Mouse (Mus musculus) forebrain, embryonic 13.5 days (tissue): Measurements from ENCODE around the gene Cib1. TPM values are rescaled to one million over a fixed set of nuclear protein-coding genes. Genes with fewer than 3 reads are reported as not detected.

Source experiments
- ATAC-seq: fragments of 200-750 bp; cut with Nextera tagmentation; 2 replicates; pipeline ENCODE4 v1.8.0; 2017
- H3K27ac ChIP-seq: fragments of 300-500 bp; sonication (generic); 2 replicates; pipeline ENCODE4 v1.5.1; 2015; ENCODE audit warnings: inconsistent platforms, mild to moderate bottlenecking, moderate library complexity
- H3K27me3 ChIP-seq: fragments of 300-500 bp; sonication (generic); 2 replicates; pipeline ENCODE4 v1.6.1; 2015; ENCODE audit warnings: mild to moderate bottlenecking, inconsistent platforms
- H3K36me3 ChIP-seq: fragments of 300-500 bp; sonication (generic); 2 replicates; pipeline ENCODE4 v1.6.1; 2015; ENCODE audit warnings: mild to moderate bottlenecking, inconsistent platforms; ENCODE audit not compliant: poor library complexity, severe bottlenecking
- H3K4me1 ChIP-seq: fragments of 300-500 bp; sonication (generic); 2 replicates; pipeline ENCODE4 v1.6.1; 2015; ENCODE audit warnings: inconsistent platforms
- H3K4me2 ChIP-seq: fragments of 300-500 bp; sonication (generic); 2 replicates; pipeline ENCODE4 v1.6.1; 2015; ENCODE audit warnings: inconsistent platforms, mild to moderate bottlenecking, moderate library complexity
- H3K4me3 ChIP-seq: fragments of 300-500 bp; sonication (generic); 2 replicates; pipeline ENCODE4 v1.5.1; 2015; ENCODE audit warnings: mild to moderate bottlenecking, inconsistent platforms
- H3K9ac ChIP-seq: fragments of 300-500 bp; sonication (generic); 2 replicates; pipeline ENCODE4 v1.6.1; 2015; ENCODE audit warnings: mild to moderate bottlenecking, inconsistent platforms
- H3K9me3 ChIP-seq: fragments of 300-500 bp; sonication (generic); replicated peaks from 2 replicates; pipeline ENCODE4 v1.6.1; 2016; ENCODE audit warnings: inconsistent platforms
- WGBS: fragments of 180-500 bp; shearing (Covaris S2); methylation state at CpG from one replicate; pipeline ENCODE4 v1.1.7; 2015; 5-methylcytosine and 5-hydroxymethylcytosine counted together
- polyA plus RNA-seq: library from polyadenylated mRNA; unstranded; fragments of >200 nt; fragmentation: Nextera tagmentation; extraction: Ambion mirVana; gene quantifications from 2 replicates; pipeline ENCODE4 v1.2.1, GENCODE M21; 2015

Gene Cib1
- 34.4 and 37.8 TPM in 2 replicates for polyA plus RNA-seq

- ATAC-seq: peak; percentile 96
- H3K27me3 ChIP-seq: peaks cover 15% of the 10 kb centered on the region
- peak within 1 kb of the TSS; percentile 68 for H3K4me3 ChIP-seq
- H3K9ac ChIP-seq: peak within 1 kb of the TSS; percentile 77
- H3K9me3 ChIP-seq: no peaks in the 10 kb centered on the region
- H3K4me1 ChIP-seq: peaks cover 30% of the 10 kb centered on the region
- no peak within 1 kb of the TSS for H3K27ac ChIP-seq
- under 1% methylated on average over 54 of the region's 56 CpGs for WGBS
- peaks cover 8% of the 10 kb centered on the region; the same call in 1 of the 2 replicates for H3K36me3 ChIP-seq
- H3K4me2 ChIP-seq: peak within 1 kb of the TSS; percentile 83
Observed at GRCm38 (mm10) chr7:80232489-80233029, at the start of gene Cib1, which contains the start of gene Gdpgp1. TSS of gene Cib1 (minus strand) at chr7:80232813. TSS of gene Gdpgp1 (plus strand) at chr7:80232865.

GRCm38 (mm10) chr7:80281646-80282045 lies 49.0 kb upstream of the Cib1 start:
- Histone ChIP-seq H3K9me3 (no peaks in the 10 kb centered on the region), H3K4me1 (no peaks in the 10 kb centered on the region), H3K9ac (no peak overlapping the region), H3K27ac (no peak overlapping the region), H3K4me3 (no peak overlapping the region), H3K27me3 (no peaks in the 10 kb centered on the region), H3K4me2 (no peak overlapping the region), H3K36me3 (peaks cover 94% of the 10 kb centered on the region)
- ATAC-seq: no peak
- 88% methylated on average over 3 of the region's 3 CpGs for WGBS

- peaks cover 94% of the 10 kb centered on the region for H3K36me3 ChIP-seq
- no peak for ATAC-seq
- H3K9ac ChIP-seq: no peak overlapping the region
- H3K4me3 ChIP-seq: no peak overlapping the region
- H3K4me1 ChIP-seq: no peaks in the 10 kb centered on the region
- no peak overlapping the region for H3K27ac ChIP-seq
- no peaks in the 10 kb centered on the region for H3K27me3 ChIP-seq
- H3K4me2 ChIP-seq: no peak overlapping the region
- 80% methylated on average over 2 of the region's 2 CpGs for WGBS
- H3K9me3 ChIP-seq: no peaks in the 10 kb centered on the region
Observed at GRCm38 (mm10) chr7:80280998-80281397, 48.4 kb upstream of the Cib1 start.

- H3K4me1 ChIP-seq: no peaks in the 10 kb centered on the region
- WGBS: 85% methylated on average over 10 of the region's 10 CpGs
- no peak for ATAC-seq
- H3K4me2 ChIP-seq: no peak overlapping the region
- peaks cover 92% of the 10 kb centered on the region for H3K36me3 ChIP-seq
- peaks cover 4% of the 10 kb centered on the region; the same call in 1 of the 2 replicates for H3K9me3 ChIP-seq
- no peaks in the 10 kb centered on the region for H3K27me3 ChIP-seq
- no peak overlapping the region for H3K27ac ChIP-seq
- no peak overlapping the region for H3K4me3 ChIP-seq
- H3K9ac ChIP-seq: no peak overlapping the region
Observed at GRCm38 (mm10) chr7:80280032-80280431, 47.4 kb upstream of the Cib1 start.

GRCm38 (mm10) chr7:80276374-80276773 lies 43.8 kb upstream of the Cib1 start:
- Histone ChIP-seq H3K36me3 (peaks cover 86% of the 10 kb centered on the region), H3K27me3 (no peaks in the 10 kb centered on the region), H3K27ac (no peak overlapping the region), H3K4me2 (no peak overlapping the region), H3K9ac (no peak overlapping the region), H3K9me3 (peaks cover 16% of the 10 kb centered on the region), H3K4me3 (no peak overlapping the region), H3K4me1 (0 out of 2 replicates have a peak, but pooled peaks cover 2% of the 10 kb centered on the region)
- no peak for ATAC-seq
- WGBS: 97% methylated on average over 4 of the region's 4 CpGs

GRCm38 (mm10) chr7:80273456-80273855 lies 40.8 kb upstream of the Cib1 start:
- Histone ChIP-seq H3K27me3 (no peaks in the 10 kb centered on the region), H3K9me3 (peaks cover 16% of the 10 kb centered on the region), H3K36me3 (peaks cover 58% of the 10 kb centered on the region), H3K4me2 (no peak overlapping the region), H3K9ac (no peak overlapping the region), H3K4me3 (no peak overlapping the region), H3K27ac (no peak overlapping the region), H3K4me1 (peaks cover 24% of the 10 kb centered on the region)
- ATAC-seq: no peak
- 89% methylated on average over 2 of the region's 2 CpGs for whole genome bisulfite sequencing

GRCm38 (mm10) chr7:80269751-80270255 lies 37.2 kb upstream of the Cib1 start:
- peaks cover 49% of the 10 kb centered on the region for H3K36me3 ChIP-seq
- peaks cover 24% of the 10 kb centered on the region for H3K4me1 ChIP-seq
- H3K4me3 ChIP-seq: peak overlapping the region; percentile 80
- H3K4me2 ChIP-seq: peak overlapping the region; percentile 91
- H3K27me3 ChIP-seq: no peaks in the 10 kb centered on the region
- H3K9ac ChIP-seq: peak overlapping the region; percentile 80
- peaks cover 9% of the 10 kb centered on the region for H3K9me3 ChIP-seq
- no peak for ATAC-seq
- H3K27ac ChIP-seq: peak overlapping the region; percentile 65
- under 1% methylated on average over 23 of the region's 23 CpGs for WGBS

GRCm38 (mm10) chr7:80268897-80269750 lies 36.5 kb upstream of the Cib1 start, which contains the start of gene Vps33b:
TSS of gene Vps33b (plus strand) at chr7:80269649.
- H3K36me3 ChIP-seq: peaks cover 49% of the 10 kb centered on the region

GRCm38 (mm10) chr7:80267764-80268163 lies 35.2 kb upstream of the Cib1 start:
- H3K36me3 ChIP-seq: peaks cover 39% of the 10 kb centered on the region
- ATAC-seq: no peak
- H3K27ac ChIP-seq: no peak overlapping the region
- WGBS: 92% methylated on average over 1 of the region's 1 CpGs
- no peaks in the 10 kb centered on the region for H3K9me3 ChIP-seq
- no peaks in the 10 kb centered on the region for H3K27me3 ChIP-seq
- no peak overlapping the region for H3K4me3 ChIP-seq
- H3K4me1 ChIP-seq: peaks cover 24% of the 10 kb centered on the region
- no peak overlapping the region for H3K9ac ChIP-seq
- no peak overlapping the region for H3K4me2 ChIP-seq

More at GRCm38 (mm10) chr7:80268897-80269750, 36.5 kb upstream of the Cib1 start, which contains the start of gene Vps33b:
- Histone ChIP-seq H3K9me3 (0 out of 2 replicates have a peak, but pooled peaks cover 3% of the 10 kb centered on the region), H3K4me2 (peak within 1 kb of the TSS; percentile 91), H3K9ac (peak within 1 kb of the TSS; percentile 80), H3K4me1 (peaks cover 24% of the 10 kb centered on the region), H3K27me3 (no peaks in the 10 kb centered on the region), H3K4me3 (peak within 1 kb of the TSS; percentile 80), H3K27ac (peak within 1 kb of the TSS; percentile 65)
- peak; percentile 96 for ATAC-seq
- WGBS: 3% methylated on average over 21 of the region's 21 CpGs

- H3K27ac ChIP-seq: no peak overlapping the region
- no peak for ATAC-seq
- no peak overlapping the region for H3K9ac ChIP-seq
- H3K4me1 ChIP-seq: peaks cover 15% of the 10 kb centered on the region
- H3K27me3 ChIP-seq: peaks cover 7% of the 10 kb centered on the region; the same call in 1 of the 2 replicates
- H3K4me3 ChIP-seq: no peak overlapping the region
- WGBS: 93% methylated on average over 12 of the region's 12 CpGs
- peaks cover 36% of the 10 kb centered on the region for H3K36me3 ChIP-seq
- H3K4me2 ChIP-seq: no peak overlapping the region
- no peaks in the 10 kb centered on the region for H3K9me3 ChIP-seq
Observed at GRCm38 (mm10) chr7:80264606-80265005, 32.0 kb upstream of the Cib1 start.

GRCm38 (mm10) chr7:80261372-80261990 lies 28.9 kb upstream of the Cib1 start:
- peaks cover 31% of the 10 kb centered on the region for H3K27me3 ChIP-seq
- no peak; the same call in none of the 2 replicates for ATAC-seq
- peak overlapping the region; percentile 89 for H3K9ac ChIP-seq

More at GRCm38 (mm10) chr7:80261372-80261990, 28.9 kb upstream of the Cib1 start:
- H3K4me1 ChIP-seq: peaks cover 9% of the 10 kb centered on the region
- peaks cover 28% of the 10 kb centered on the region for H3K36me3 ChIP-seq
- WGBS: 1% methylated on average over 29 of the region's 32 CpGs
- peak overlapping the region; percentile 80 for H3K27ac ChIP-seq
- no peaks in the 10 kb centered on the region for H3K9me3 ChIP-seq
- peak overlapping the region; percentile 86 for H3K4me3 ChIP-seq
- peak overlapping the region; percentile 93 for H3K4me2 ChIP-seq
